Mouse (Mus musculus): Measurements from ENCODE around the gene Nudt4.

GRCm38 (mm10) chr10:95610666-95611330 is 46.9 kb upstream of the Nudt4 start:
- no peak for TF ChIP-seq HCFC1 (IDR thresholded peaks at IDR 0.05; ENCODE audit: borderline replicate concordance, insufficient read depth, low read length)
- TF ChIP-seq CHD2 (IDR thresholded peaks at IDR 0.05; ENCODE audit: low read depth, low read length): no peak
